Mouse (Mus musculus): Measurements from ENCODE around the gene Lin7a. TPM values are rescaled to one million over a fixed set of nuclear protein-coding genes. Genes with fewer than 3 reads are reported as not detected.
"Not testable (repeated sequence)": the region's sequence is repeated elsewhere in the genome, so short reads cannot be mapped to it uniquely, and the experiment has no call there.

Lin7a gene
- total RNA-seq, 2 experiments from 2014 or later = 1.5 TPM

DNA sequence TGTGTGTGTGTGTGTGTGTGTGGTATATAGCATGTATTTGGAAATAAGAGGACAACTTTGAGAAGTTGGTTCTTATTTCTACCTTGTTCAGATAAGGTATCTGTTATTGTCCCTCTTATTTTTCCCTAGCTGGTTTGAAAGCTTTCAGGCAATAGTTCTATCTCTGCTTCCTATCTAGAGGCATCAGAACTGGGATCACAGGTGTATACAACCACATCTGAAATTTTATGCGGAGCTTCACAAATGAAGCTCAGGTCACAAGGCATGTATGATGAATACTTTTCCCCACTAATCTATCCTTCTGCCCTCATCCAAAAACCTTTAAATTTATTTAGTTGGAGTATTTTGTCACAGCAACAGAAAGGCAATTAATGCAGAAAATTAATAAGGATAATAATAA lies 33.8 kb upstream of the Lin7a start:
- DNase-seq = no peak

DNA sequence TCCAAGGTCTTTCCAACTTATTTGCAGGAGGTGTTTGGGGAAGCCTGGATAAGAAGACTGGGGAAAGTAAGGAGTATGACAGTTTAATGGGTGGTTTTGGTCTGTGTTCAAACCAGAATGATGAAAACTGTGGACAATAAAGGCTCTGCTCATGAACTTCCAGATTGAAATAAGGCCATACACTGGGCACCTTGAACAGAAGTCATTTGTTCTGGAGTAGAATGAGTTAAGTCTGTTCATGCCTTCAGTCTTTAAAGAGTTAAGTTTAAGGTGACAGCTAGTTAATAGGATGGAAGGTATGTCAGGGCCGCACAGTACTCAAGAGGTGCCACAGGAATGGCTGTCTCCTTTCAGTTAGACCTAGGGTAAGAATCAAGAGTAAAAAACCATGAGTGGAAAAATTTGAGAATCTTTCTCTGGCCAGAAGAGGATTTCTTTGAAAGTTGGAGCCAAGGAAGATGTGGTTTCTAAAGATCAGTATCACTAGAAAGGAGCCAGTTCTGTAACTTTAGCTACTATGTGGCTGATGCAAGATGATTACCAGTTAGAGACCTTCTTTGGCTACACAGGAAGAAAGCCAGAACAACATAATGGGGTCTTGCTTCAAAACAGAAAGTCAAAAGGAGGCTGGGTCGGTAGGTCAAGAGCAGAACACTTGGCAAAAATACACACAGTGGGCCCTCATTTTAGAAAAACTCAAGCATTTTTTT lies 33.2 kb upstream of the Lin7a start:
- DNase-seq = no peak

DNA sequence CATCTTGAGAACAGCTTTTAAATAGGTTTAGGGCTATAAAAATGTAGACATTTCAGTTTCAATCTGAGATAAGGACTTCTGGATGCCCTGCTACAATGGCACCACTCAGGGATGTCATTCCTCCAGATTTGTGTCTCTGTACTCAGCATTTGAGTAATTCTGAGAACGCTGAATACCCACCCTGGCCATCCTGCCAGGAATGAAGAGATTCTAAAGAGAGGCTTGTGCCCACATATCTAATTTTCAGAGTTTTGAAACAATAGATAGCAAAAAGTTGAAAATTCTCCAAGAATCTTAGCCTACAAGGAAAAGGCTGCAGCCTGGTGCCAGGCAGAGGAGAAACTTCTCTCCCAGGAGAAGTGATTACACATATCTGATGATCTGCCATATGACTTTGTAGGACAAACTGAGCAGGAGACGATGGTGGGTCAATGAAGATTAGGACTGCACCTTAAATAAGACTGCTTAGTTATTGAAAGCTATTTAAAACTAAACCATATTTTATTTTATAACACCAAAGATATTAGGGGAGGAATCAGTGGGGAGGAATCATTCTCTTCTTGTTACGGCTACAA lies 32.5 kb upstream of the Lin7a start:
- no peak for DNase-seq

DNA sequence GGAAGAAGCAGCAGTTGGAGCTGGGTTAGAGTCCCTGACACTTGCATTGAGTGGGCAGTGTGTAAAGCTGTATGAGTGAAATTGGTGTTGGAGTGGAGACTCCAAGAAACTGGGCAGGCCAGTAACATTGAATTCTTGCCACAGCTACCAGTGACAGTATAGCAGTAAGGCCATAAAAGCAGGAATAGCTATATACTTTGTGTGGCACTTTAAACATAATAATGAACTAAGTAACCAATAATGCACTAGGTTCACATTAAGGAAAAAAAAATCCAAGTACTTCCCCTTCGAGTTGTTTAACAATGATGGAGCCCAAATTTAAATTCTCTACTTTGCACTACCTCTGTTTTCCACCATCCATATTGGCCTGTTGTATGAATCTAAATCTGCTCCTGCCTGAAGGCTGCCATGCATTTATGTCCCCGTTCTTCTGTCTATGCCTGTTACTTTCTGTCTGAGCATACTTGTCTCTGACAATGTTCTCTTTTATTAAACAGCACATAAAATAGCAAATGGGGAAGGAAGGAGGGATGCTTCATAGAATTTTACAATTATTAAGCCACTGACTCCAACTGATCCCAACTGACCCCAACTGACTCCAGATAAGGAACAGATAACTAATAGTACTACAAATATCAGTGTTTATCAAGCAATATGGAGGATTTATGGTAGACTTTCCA lies 31.7 kb upstream of the Lin7a start:
- DNase-seq = no peak

DNA sequence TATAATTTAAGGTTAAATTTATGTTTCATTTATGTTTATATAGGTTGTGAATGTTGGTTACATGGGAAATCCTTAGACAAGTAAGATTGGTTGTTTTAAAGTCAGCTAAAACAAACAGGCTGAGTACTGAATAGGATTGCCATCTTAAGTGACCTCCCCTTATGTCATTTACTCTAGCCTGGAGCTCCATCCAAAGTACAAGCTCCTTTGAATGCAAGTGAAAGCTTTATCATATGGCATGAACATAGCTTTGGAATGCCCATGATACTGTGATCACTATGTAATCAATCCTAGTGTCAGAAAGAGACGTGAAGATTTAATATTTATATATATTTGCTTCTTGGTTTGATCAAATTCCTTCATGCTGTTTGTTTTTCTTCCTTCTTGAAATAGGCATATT lies 31.0 kb upstream of the Lin7a start:
- no peak for DNase-seq

- no peak for DNase-seq
These were observed 30.5 kb upstream of the Lin7a start for GRCm38 (mm10) chr10:107240986-107241385.

DNA sequence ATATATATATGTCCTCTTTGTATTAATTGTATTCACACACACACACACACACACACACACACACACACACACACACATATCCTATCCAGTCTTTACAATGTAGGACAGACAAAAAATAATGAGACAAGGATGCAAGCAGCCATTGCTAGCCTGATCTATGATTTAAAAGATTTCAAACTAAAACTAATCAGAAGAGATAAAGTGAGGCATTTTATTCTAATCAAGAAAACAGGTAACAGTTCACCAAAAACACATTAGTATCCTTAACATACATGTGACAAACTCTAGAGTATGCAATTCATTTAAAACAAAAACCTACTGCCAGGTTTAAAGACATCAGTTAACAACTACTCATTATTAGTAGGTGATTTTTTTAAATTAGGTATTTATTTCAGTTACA lies 30.1 kb upstream of the Lin7a start:
- DNase-seq = no peak

DNA sequence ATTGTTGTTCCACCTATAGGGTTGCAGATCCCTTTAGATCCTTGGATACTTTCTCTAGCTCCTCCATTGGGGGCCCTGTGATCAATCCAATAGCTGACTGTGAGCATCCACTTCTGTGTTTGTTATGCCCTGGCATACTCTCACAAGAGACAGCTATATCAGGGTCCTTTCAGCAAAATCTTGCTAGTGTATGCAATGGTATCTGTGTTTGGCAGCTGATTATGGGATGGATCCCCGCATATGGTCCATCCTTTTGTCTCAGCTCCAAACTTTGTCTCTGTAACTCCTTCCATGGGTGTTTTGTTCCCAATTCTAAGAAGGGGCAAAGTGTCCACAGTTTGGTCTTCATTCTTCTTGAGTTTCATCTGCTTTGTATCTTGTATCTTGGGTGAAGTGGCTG lies 29.5 kb upstream of the Lin7a start:
- DNase-seq = not testable (repeated sequence)

DNA sequence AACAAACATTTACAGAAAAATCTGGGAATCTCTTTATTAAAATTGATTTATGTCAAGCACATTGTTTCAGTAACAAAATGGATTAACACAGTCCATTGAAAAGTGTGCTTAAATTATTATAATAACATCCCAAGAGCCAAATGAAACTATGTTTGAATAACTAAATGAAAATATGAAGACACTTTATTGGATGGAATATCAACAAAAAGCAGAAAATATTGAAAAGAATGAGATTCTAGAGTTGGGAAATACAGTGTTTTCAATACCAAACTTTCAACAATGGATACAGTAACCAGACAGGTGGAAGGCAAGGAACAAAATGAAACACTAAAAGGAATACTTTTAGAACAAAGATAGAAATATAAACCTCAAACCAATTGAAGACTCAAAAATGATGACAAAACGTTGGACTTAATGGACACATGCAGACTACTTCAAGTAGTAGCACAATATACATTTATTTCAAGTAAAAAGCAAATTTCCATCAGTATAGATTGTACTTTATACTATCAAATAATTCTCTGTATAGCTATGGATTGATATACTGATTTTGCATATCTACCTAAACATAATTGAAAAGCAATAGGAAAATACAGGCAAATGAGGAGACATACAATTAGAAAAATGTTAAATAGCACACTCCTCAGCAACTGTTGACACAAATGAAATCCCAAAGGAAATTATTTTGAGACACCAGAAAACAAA lies 28.6 kb upstream of the Lin7a start:
- DNase-seq = no peak

GRCm38 (mm10) chr10:107244211-107244610 lies 27.3 kb upstream of the Lin7a start:
- DNase-seq = no peak

- DNase-seq = no peak
These were observed 26.6 kb upstream of the Lin7a start for GRCm38 (mm10) chr10:107244691-107245530.

- no peak for DNase-seq
These were observed 26.0 kb upstream of the Lin7a start for GRCm38 (mm10) chr10:107245531-107245840.

DNA sequence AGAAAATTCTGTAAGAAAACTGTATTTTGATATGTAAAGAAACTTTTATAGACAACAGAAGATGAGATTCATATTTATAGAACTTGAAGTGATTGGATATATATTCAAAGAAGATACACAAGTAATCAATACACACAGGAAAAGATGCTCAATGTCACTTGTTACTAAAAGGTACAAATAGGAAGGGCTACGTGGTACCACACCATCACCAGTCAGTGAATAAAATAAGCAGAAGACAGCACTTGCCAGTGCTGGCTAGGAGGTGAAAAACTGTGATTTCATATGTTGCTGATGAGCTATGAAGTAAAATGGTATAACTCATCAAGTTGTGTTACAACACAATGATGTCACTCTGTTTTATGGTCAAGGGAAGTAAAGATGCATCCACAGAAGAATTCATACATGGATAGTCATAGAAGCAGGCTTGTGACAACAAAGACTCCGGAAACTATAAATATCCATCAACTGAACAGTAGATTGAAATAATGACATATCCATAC lies 25.5 kb upstream of the Lin7a start:
- DNase-seq = no peak

DNA sequence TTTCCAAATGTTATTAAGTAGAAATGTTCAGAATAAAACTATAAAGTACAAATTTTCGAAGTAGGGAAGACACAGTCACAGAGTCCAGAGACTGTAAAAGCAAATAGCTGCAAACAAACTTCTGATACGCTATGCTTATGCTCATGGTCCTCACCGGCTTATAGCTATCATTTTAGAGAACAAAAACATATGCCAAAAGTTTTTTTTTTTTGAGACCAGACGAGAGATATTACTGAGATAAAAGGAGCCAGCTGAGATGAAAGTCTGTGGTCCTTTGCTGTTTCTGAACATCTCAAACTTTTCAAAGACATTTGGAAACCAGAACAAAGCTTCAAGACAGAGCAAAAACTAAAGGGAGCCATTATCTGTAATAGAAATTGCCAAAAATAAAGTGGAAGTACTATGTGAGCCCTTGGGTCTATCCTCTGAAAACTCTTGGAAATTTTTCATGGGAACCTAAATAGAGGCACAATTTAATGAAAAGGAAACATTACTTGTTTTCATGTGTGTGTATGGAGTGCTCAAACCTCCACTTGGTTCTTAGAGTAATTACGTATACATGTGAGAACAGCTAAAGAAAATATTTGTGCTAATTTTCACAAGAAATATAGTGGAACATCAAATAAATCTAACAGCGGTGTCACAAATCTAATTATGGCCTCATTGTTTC lies 24.4 kb upstream of the Lin7a start:
- DNase-seq = no peak

- DNase-seq = no peak
These were observed 23.0 kb upstream of the Lin7a start for GRCm38 (mm10) chr10:107248481-107248880.

GRCm38 (mm10) chr10:107249056-107249455 lies 22.4 kb upstream of the Lin7a start:
- no peak for DNase-seq

DNA sequence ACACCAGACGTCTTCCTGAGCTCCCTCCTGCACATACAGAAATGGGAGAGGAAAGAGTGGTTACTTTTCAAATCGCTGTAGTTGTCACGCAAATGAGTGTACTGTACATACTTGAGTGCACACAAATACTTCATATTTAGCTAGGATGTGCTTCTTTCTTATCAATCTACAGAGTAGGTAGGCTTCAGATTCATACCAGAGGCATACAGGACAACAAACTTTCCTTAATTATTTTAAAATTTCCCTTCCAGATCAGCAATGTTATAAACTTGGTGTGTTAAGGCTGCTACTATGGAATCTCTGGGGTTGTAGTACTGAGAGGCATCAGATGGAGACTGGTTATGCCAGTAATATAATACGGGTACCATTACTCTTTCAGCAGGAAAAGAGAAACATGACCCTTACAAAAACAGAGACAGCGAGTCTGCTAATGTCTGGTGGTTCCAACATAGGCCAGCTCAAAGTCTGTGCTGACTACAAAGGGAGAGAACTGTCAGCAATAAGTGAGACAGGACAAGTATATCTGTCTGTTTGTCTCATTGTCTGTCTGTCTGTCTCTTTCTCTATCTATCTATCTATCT lies 21.8 kb upstream of the Lin7a start:
- no peak for DNase-seq

DNA sequence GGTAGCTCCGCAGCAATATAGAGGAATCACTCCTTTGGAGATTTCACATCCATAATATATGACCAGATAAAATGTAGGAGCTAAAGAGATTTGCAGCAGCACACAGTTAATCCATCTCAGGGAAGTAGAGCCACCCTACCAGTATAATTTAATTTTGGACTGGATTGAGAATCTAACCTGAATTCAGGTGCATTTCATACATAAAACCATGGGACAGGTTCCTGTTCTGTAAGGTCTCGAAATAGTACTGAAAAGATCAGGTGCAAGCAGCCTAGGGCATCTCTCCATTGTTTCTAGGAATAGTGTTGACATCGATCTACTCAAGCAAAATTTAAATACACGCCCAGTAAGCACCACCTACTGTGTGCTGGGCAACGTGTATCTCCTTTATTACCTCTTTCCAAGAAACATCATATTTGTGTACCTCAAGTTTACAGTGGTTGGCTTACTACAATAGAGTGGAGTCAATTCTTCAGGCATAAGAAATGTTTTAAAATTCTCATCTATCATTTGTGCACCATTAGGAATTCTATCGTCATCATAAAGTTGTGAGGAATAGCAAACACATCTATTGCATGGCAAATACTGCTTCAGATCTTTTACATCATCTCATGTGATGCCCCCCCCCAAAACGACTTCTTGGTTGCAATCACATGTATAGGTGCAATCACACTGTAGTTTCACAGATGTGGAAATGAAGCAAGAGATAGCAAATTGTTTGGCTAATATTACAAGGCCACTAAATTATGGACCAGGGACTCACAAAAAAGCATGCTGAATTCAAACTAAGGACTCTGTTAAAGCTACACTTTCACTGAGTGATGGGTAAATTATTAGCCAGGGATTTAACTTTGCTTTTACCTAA lies 20.9 kb upstream of the Lin7a start:
- no peak for DNase-seq

GRCm38 (mm10) chr10:107251271-107251670 lies 20.2 kb upstream of the Lin7a start:
- no peak for DNase-seq

DNA sequence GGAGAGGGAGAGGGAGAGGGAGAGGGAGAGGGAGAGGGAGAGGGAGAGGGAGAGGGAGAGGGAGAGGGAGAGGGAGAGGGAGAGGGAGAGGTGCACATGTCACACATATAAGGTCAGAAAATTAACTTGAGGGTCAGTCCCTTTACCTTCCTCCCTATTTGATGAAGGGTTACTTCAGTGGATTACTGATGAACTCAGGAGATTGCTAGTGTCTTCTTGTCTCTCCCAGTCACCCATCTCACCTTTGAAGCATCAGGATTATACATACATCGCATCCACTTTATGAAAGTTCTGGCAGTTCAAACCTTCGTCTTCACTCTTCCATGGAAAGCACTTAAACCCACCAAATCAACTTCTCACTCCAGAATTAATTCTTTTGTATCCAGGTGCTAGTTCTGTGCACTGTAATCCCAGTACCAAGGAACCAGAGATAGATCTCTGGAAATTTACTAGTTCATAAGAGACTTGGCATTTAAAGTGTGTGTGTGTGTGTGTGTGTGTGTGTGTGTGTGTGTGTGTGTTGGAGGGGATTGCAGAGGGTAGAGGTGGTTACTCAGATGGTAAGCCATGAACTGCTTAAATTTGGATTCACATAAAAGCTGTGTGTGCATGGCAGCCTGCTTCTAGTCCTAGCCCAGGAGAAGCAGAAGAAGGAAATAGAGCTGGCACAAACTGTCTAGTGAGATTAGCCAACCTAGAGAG lies 19.5 kb upstream of the Lin7a start:
- DNase-seq = no peak
